Mouse (Mus musculus): ENCODE results near the gene Fxyd7. TPM values are rescaled to one million over a fixed set of nuclear protein-coding genes. Genes with fewer than 3 reads are reported as not detected.
A peak's percentile ranks its signal among the peaks of the same experiment; 100 is the strongest.

The Fxyd7 gene
- polyA plus RNA-seq, 1 experiment from 2014 or later, result 9.1 TPM

DNA sequence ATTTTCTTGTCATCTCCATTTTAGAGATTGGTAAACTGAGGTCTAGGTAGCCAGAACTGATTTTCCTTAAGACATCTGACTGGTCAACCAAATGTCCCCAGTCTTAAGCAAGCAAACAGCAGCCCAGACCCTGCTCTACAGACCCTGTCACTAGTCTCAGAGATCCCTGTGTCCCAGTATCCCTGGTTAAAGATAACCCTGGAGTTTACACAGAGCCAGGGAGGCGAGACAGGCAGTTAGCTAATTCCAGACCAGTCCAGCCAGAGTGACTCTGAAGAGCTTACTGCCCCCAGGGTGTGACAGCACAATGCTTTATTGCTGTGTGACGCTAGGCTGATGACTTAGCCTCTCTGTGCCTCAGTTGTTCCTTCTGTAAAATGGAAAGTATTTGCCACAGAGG lies 5.8 kb upstream of the Fxyd7 start, which contains the start of gene Fxyd1:
Gene Fxyd1, minus strand, starts transcription at position 129 of the 400 bp plus-strand sequence.
- 59% methylated on average over 2 of the region's 2 CpGs for WGBS
- Histone ChIP-seq H3K4me1 (ENCODE audit: insufficient read depth) (peaks cover 20% of the 10 kb centered on the region), H3K27me3 (ENCODE audit: insufficient read depth, low read length) (peaks cover 22% of the 10 kb centered on the region), H3K4me3 (ENCODE audit: low read depth, low read length) (no peak within 1 kb of the TSS), H3K9me3 (ENCODE audit: low read depth, low read length) (no peaks in the 10 kb centered on the region), H3K4me2 (no peak within 1 kb of the TSS; the same call in 1 of the 2 replicates), H3K36me3 (ENCODE audit: insufficient read depth) (no peaks in the 10 kb centered on the region), H3K9ac (no peak within 1 kb of the TSS), H3K27ac (ENCODE audit: low read depth) (peak within 1 kb of the TSS; percentile 68; the same call in 1 of the 2 replicates)
- no peak for TF ChIP-seq CTCF (IDR thresholded peaks at IDR 0.05; ENCODE audit: low read depth)
- no peak for DNase-seq
- no peak for ATAC-seq (ENCODE audit: insufficient read depth)

DNA sequence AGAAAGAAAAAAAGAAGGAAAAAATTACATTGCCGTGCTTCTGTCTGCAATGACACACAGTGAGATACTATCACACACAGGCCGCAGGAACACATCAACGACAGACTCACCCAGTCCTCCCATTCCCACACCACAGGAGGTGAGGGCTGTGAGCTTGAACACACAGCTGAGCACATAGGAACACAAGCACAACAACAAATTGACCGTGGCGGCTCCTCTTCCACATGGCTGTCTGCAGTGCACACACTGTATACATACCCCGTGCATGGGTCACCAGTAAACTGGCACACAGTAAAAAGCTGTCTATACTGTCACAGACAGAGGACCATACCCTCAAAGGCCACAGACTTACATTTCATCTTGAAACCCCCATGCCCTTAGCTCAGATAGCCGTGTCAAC lies 5.2 kb upstream of the Fxyd7 start:
- DNase-seq (no peak), ATAC-seq (ENCODE audit: insufficient read depth) (no peak)
- H3K36me3 ChIP-seq (ENCODE audit: insufficient read depth), result no peaks in the 10 kb centered on the region
- no peak overlapping the region; the same call in 1 of the 2 replicates for H3K27ac ChIP-seq (ENCODE audit: low read depth)
- H3K4me3 ChIP-seq (ENCODE audit: low read depth, low read length), result no peak overlapping the region
- WGBS, result 67% methylated on average over 7 of the region's 7 CpGs
- no peaks in the 10 kb centered on the region for H3K9me3 ChIP-seq (ENCODE audit: low read depth, low read length)
- no peak for TF ChIP-seq CTCF (IDR thresholded peaks at IDR 0.05; ENCODE audit: low read depth)
- no peak overlapping the region for H3K4me2 ChIP-seq
- H3K9ac ChIP-seq, result no peak overlapping the region
- H3K27me3 ChIP-seq (ENCODE audit: insufficient read depth, low read length), result peaks cover 28% of the 10 kb centered on the region
- peaks cover 21% of the 10 kb centered on the region for H3K4me1 ChIP-seq (ENCODE audit: insufficient read depth)

DNA sequence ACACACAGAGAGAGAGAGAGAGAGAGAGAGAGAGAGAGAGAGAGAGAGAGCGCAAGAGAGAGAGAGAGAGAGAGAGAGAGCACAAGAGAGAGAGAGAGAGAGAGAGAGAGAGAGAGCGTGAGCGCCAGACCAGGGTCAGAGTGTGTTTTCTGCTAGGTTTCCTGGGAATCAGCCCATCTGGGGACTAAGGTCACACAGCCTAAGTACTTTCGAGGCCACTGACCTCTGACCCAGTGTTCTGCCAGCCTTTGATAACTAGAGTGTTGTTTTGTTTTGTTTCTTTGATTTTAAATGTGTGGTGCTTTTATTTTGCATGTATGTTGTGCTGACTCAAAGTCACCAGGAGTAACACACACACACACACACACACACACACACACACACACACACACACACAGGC lies 4.6 kb upstream of the Fxyd7 start:
- Histone ChIP-seq H3K4me2 (peak overlapping the region; percentile 51; the same call in 1 of the 2 replicates), H3K27ac (ENCODE audit: low read depth) (peak overlapping the region; percentile 68; the same call in 1 of the 2 replicates), H3K9me3 (ENCODE audit: low read depth, low read length) (no peaks in the 10 kb centered on the region), H3K9ac (no peak overlapping the region), H3K36me3 (ENCODE audit: insufficient read depth) (no peaks in the 10 kb centered on the region), H3K27me3 (ENCODE audit: insufficient read depth, low read length) (peaks cover 33% of the 10 kb centered on the region), H3K4me1 (ENCODE audit: insufficient read depth) (peaks cover 23% of the 10 kb centered on the region), H3K4me3 (ENCODE audit: low read depth, low read length) (no peak overlapping the region)
- no peak for ATAC-seq (ENCODE audit: insufficient read depth)
- WGBS, result 12% methylated on average over 3 of the region's 4 CpGs
- TF ChIP-seq CTCF (IDR thresholded peaks at IDR 0.05; ENCODE audit: low read depth), result no peak
- DNase-seq, result peak; percentile 46

DNA sequence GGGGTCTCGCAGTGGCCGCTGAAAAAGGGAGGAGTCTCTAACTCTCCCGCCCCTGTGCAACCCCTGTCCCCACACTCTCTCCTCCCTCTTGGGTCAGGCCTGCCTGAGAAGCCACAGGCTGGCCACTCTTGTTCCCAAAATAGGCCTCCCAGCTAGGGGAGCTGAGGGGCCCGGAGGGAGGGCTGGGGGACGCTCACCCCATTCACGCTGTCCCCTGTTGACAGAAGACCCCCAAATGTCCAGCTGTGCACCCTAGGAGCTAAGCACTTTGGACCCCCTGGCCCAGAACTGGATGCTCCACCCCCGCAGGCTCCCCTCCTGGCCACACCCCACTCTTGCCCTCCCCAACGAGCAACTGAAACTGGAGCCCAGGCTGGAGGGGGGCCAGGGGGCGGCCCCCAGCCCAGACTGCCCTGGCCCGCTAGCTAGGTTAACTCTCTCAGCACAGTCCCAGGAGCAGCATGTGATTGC lies 4.1 kb upstream of the Fxyd7 start:
- TF ChIP-seq CTCF (IDR thresholded peaks at IDR 0.05; ENCODE audit: low read depth), result no peak
- no peaks in the 10 kb centered on the region for H3K9me3 ChIP-seq (ENCODE audit: low read depth, low read length)
- 5% methylated on average over 10 of the region's 10 CpGs for WGBS
- H3K9ac ChIP-seq, result peak overlapping the region; percentile 22; the same call in 1 of the 2 replicates
- H3K36me3 ChIP-seq (ENCODE audit: insufficient read depth), result no peaks in the 10 kb centered on the region
- peak; percentile 89 for ATAC-seq (ENCODE audit: insufficient read depth)
- H3K4me2 ChIP-seq, result peak overlapping the region; percentile 51
- H3K4me3 ChIP-seq (ENCODE audit: low read depth, low read length), result peak overlapping the region; percentile 22
- peaks cover 23% of the 10 kb centered on the region for H3K4me1 ChIP-seq (ENCODE audit: insufficient read depth)
- peak; percentile 88 for DNase-seq
- peak overlapping the region; percentile 68; the same call in 1 of the 2 replicates for H3K27ac ChIP-seq (ENCODE audit: low read depth)
- peaks cover 38% of the 10 kb centered on the region for H3K27me3 ChIP-seq (ENCODE audit: insufficient read depth, low read length)

DNA sequence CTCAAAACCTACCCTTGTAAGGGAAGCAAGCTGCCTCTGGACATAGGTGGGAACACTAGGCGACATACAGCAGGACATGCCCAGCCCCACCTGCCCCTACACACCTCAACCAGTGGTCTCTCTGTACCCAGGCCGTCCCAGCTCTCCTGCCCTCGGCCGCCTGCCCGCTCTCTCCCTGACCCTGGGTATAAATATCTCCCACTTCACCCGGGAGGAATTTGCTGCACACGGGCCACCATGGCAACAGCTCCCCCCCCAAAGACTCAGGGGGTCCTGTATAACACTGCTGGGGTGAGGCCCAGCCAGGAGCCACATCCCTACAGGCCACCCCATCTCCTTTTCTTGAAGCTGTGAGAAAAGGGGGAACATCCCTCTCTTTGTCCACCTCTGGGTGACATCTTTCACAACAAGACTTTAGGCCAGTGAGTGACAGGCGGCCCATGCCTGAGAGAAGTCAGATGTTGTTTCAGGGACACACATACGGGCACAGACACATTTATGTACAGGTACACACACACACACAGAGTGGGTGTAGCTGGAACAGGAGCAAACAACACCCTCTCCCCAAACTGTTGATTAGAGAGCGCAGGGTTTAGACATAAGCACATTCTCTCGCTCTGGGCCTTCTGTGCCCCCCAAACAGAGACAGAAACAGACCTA lies 3.5 kb upstream of the Fxyd7 start:
- TF ChIP-seq CTCF (IDR thresholded peaks at IDR 0.05; ENCODE audit: low read depth), result no peak
- WGBS, result 33% methylated on average over 11 of the region's 11 CpGs
- H3K9me3 ChIP-seq (ENCODE audit: low read depth, low read length), result no peaks in the 10 kb centered on the region
- H3K27me3 ChIP-seq (ENCODE audit: insufficient read depth, low read length), result peaks cover 44% of the 10 kb centered on the region
- ATAC-seq (ENCODE audit: insufficient read depth) (0 out of 2 replicates have a peak, but pooled peaks have one; percentile 0), DNase-seq (no peak)
- peak overlapping the region; percentile 22; the same call in 1 of the 2 replicates for H3K9ac ChIP-seq
- H3K4me1 ChIP-seq (ENCODE audit: insufficient read depth), result peaks cover 23% of the 10 kb centered on the region
- H3K4me3 ChIP-seq (ENCODE audit: low read depth, low read length), result peak overlapping the region; percentile 22
- H3K27ac ChIP-seq (ENCODE audit: low read depth), result peak overlapping the region; percentile 68; the same call in 1 of the 2 replicates
- no peaks in the 10 kb centered on the region for H3K36me3 ChIP-seq (ENCODE audit: insufficient read depth)
- H3K4me2 ChIP-seq, result peak overlapping the region; percentile 51

DNA sequence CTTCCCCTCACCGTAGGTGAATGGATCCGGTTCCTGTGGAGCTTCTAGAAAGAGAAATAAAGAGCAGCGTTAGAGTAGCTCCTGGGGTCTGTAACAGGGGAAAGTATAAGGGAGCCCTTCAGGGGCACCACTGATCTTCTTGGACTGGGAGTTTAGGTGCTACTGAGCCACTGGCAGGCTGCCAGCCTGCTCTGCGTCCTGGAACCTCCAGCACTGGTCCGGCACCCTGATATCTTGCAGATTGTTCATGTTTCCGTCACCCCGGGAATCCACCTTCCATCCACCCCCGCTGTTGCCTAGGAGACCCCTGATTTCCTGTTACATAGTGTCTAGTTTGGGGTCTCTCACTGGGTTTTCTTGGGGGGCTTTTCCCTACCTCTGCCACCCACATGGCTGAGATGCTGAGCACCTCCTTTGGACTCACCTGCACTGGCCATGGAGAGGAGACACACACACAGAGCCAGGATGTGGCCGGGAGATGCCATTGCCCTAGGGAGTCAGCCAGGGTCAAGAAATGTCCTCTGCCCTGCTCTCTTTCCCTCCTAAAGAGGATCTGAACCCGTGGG lies 2.7 kb upstream of the Fxyd7 start:
- DNase-seq, result peak; percentile 38
- H3K9me3 ChIP-seq (ENCODE audit: low read depth, low read length), result no peaks in the 10 kb centered on the region
- H3K27ac ChIP-seq (ENCODE audit: low read depth), result no peak overlapping the region; the same call in 1 of the 2 replicates
- peaks cover 23% of the 10 kb centered on the region for H3K4me1 ChIP-seq (ENCODE audit: insufficient read depth)
- peak overlapping the region; percentile 51; the same call in 1 of the 2 replicates for H3K4me2 ChIP-seq
- TF ChIP-seq CTCF (IDR thresholded peaks at IDR 0.05; ENCODE audit: low read depth), result no peak
- H3K9ac ChIP-seq, result no peak overlapping the region
- H3K36me3 ChIP-seq (ENCODE audit: insufficient read depth), result no peaks in the 10 kb centered on the region
- WGBS, result 23% methylated on average over 10 of the region's 10 CpGs
- ATAC-seq (ENCODE audit: insufficient read depth), result no peak
- H3K4me3 ChIP-seq (ENCODE audit: low read depth, low read length), result peak overlapping the region; percentile 22; the same call in 1 of the 2 replicates
- H3K27me3 ChIP-seq (ENCODE audit: insufficient read depth, low read length), result peaks cover 51% of the 10 kb centered on the region
